Mouse (Mus musculus): ENCODE data around the gene Ms4a6b.

GRCm38 (mm10) chr19:11484388-11484787, 31.9 kb upstream of the Ms4a6b start:
- TF ChIP-seq CTCF (IDR thresholded peaks at IDR 0.05; ENCODE audit: borderline replicate concordance, control insufficient read depth, extremely low read depth, insufficient read depth, low read length, poor library complexity) (no peak), POLR2A (IDR thresholded peaks at IDR 0.05; ENCODE audit: control insufficient read depth, extremely low read depth, insufficient read depth, low read length, poor library complexity) (no peak)
